Mouse (Mus musculus): Measurements from ENCODE around the gene Olfr680-ps1. TPM values are rescaled to one million over a fixed set of nuclear protein-coding genes. Genes with fewer than 3 reads are reported as not detected.
"Not testable (repeated sequence)": the region's sequence is repeated elsewhere in the genome, so short reads cannot be mapped to it uniquely, and the experiment has no call there.

The Olfr680-ps1 gene
- not detected for total RNA-seq (2021)
- long read RNA-seq, experiment 1, result 0 reads
- long read RNA-seq, experiment 2, result 0 reads

DNA sequence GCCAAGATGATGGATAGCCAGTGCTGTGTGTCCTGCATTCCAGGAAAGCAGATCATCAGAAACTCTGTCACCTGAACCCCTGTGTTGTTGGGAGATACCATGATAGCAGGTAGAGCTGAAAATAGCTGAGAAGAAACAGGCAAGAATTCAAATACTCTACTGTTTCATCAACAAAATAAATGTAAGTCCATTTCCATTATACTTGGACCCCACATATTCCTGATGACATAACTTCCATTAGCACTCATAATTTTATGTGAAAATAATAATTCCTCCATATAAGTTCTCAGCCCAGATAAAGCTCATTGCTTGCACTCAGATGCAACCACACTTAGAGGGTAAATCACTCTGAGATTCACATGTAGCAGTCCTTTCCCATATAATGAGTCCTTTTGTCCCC lies at the start of gene Olfr680-ps1:
TSS of gene Olfr680-ps1 (minus strand) at position 101 of the 400 bp plus-strand sequence.
- DNase-seq, result not testable (repeated sequence)

GRCm38 (mm10) chr7:105141275-105141674 lies 48.7 kb upstream of the Olfr680-ps1 start:
- DNase-seq, result no peak

DNA sequence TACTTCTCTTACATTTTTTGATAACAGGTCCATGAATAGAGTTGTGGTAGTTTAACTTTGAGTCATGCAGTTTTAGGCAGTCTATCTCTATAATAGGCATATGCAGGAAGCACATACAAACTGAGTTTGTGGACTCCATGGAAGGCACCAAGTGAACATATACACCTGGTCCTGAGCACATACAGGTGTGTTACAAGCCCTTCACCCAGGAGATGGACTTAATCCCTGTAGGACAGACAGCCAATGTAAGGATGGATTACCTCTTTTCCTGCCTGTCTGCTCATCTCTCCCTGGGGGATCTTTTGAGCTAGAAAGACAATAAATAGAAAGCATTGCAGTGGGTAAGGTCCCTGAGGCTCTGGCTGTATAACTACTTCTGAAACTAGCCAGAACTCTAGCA lies 23.9 kb upstream of the Olfr680-ps1 start, which contains the start of gene Olfr681:
TSS of gene Olfr681 (plus strand) at position 301 of the 400 bp plus-strand sequence.
- no peak for DNase-seq

DNA sequence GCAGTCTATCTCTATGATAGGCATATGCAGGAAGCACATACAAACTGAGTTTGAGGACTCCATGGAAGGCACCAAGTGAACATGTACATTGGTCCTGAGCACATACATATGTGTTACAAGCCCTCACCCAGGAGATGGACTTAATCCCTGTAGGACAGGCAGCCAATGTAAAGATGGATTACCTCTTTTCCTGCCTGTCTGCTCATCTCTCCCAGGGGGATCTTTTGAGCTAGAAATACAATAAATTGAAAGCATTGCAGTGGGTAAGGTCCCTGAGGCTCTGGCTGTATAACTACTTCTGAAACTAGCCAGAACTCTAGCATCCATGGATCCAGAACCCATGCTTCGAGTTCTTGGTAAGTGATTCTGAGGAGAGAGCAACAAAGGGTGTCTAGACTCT lies 11.7 kb downstream of the Olfr680-ps1 start, which contains the start of gene Olfr679:
TSS of gene Olfr679 (plus strand) at position 301 of the 400 bp plus-strand sequence.
- DNase-seq, result no peak

DNA sequence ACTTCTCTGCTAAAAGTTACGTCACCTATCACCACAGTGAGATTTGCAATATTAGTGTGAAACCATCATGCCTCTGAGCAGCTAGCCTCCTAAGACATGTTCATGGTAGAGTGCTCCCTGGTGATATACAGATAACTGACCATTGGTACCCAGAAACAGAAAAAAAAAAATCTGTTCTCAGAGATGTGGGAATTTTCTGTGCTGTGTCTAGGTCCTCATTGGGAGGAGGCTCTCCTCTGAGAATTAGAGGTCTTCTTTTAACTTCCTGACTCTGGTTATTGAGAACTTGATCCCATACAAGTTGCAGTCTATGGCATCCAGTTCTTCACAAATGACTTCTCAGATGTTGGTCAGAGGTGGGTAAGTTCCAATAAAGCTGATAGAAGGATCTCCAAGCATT lies 28.4 kb downstream of the Olfr680-ps1 start, which contains the start of gene Olfr678:
TSS of gene Olfr678 (plus strand) at position 301 of the 400 bp plus-strand sequence.
- no peak for DNase-seq

DNA sequence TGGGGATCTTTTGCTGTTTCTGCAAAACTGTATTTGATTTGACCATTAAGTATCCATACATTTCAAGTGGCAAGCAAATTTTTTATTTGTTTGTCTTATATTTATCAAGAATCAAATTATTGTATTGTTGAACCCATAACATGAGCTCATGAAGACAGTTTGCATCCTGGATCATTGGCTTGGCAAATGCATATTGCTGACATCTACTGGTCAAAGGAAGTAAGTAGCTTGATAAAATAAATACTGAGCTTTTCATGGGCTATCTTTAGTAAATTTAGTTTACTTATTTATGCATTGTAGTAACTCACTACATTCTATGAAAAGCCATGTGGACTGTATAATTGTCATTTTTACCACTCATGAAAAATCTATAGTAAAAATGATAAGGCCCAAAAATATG lies 33.7 kb downstream of the Olfr680-ps1 start:
- DNase-seq, result no peak

Other genes with a start within 250 kb of the Olfr680-ps1 start
- gene Usp17la, start 235.8 kb downstream of the Olfr680-ps1 start, total RNA-seq (2021), result not detected
- gene Olfr665, start 214.8 kb downstream of the Olfr680-ps1 start, total RNA-seq (2021), result not detected
- not detected for gene Olfr666, start 196.9 kb downstream of the Olfr680-ps1 start, total RNA-seq (2021)
- not detected for gene Olfr667, start 171.3 kb downstream of the Olfr680-ps1 start, total RNA-seq (2021)
- not detected for gene Olfr668, start 164.8 kb downstream of the Olfr680-ps1 start, total RNA-seq (2021)
- not detected for gene Olfr669, start 158.6 kb downstream of the Olfr680-ps1 start, total RNA-seq (2021)
- not detected for gene Olfr670, start 130.2 kb downstream of the Olfr680-ps1 start, total RNA-seq (2021)
- not detected for gene Olfr671, start 113.7 kb downstream of the Olfr680-ps1 start, total RNA-seq (2021)
- gene Olfr672, start 90.8 kb downstream of the Olfr680-ps1 start, total RNA-seq (2021), result not detected
- gene Olfr675, start 64.4 kb downstream of the Olfr680-ps1 start, total RNA-seq (2021), result not detected
- gene Olfr676, start 60.1 kb downstream of the Olfr680-ps1 start, total RNA-seq (2021), result not detected
- not detected for gene Olfr677, start 41.4 kb downstream of the Olfr680-ps1 start, total RNA-seq (2021)
- gene Olfr678, start 28.3 kb downstream of the Olfr680-ps1 start, total RNA-seq (2021), result not detected
- gene Olfr679, start 11.6 kb downstream of the Olfr680-ps1 start, total RNA-seq (2021), result not detected
- not detected for gene Olfr681, start 24.0 kb upstream of the Olfr680-ps1 start, total RNA-seq (2021)
- not detected for gene Olfr683, start 54.2 kb upstream of the Olfr680-ps1 start, total RNA-seq (2021)
- gene Olfr684, start 70.8 kb upstream of the Olfr680-ps1 start, total RNA-seq (2021), result not detected
- gene Olfr685, start 93.2 kb upstream of the Olfr680-ps1 start, total RNA-seq (2021), result not detected
- gene Olfr686, start 114.7 kb upstream of the Olfr680-ps1 start, total RNA-seq (2021), result not detected
- gene Olfr688, start 195.3 kb upstream of the Olfr680-ps1 start, total RNA-seq (2021), result not detected
- not detected for gene Olfr689, start 218.3 kb upstream of the Olfr680-ps1 start, total RNA-seq (2021)
- not detected for gene Olfr690, start 241.3 kb upstream of the Olfr680-ps1 start, total RNA-seq (2021)
- not detected for gene Olfr691, start 249.5 kb upstream of the Olfr680-ps1 start, total RNA-seq (2021)

Measured in adrenal gland, postnatal 36 days (tissue).